Mouse (Mus musculus) E14TG2a.4 (cell line): ENCODE results near the gene Podnl1.

Experiments
- CTCF ChIP-seq: conservative IDR thresholded peaks from 2 replicates; pipeline ENCODE4 v1.5.1; 2014; ENCODE audit warnings: low read length
- NANOG ChIP-seq: IDR thresholded peaks from 2 replicates; pipeline ENCODE4 v1.6.1; 2014; ENCODE audit warnings: borderline replicate concordance, low read length, mixed read lengths
- POU5F1 ChIP-seq: IDR thresholded peaks from 2 replicates; pipeline ENCODE4 v1.6.1; 2014; ENCODE audit warnings: low read length, borderline replicate concordance

GRCm38 (mm10) chr8:84090585-84090984 is 35.2 kb upstream of the Podnl1 start:
- no peak for TF ChIP-seq CTCF
- no peak for TF ChIP-seq NANOG
- TF ChIP-seq POU5F1, result no peak
